Mouse (Mus musculus): ENCODE measurements around the gene Igsf9b.

GRCm38 (mm10) chr9:27300698-27301097 lies 1.7 kb downstream of the Igsf9b start:
- TF ChIP-seq CTCF (IDR thresholded peaks at IDR 0.05; ENCODE audit: low read depth) = no peak
- TF ChIP-seq EP300 (IDR thresholded peaks at IDR 0.05; ENCODE audit: low read depth) = no peak

Measured in liver, postnatal 0 days (tissue).